Mouse (Mus musculus) lung, adult 2 months (tissue): ENCODE measurements at regions not wholly inside any gene's neighbourhood (a gene's known extent, or its start where the extent isn't known, plus 50 kb on each side); places are given as distances from the start of the nearest gene placed in this dataset.

Experiments used
- DNase-seq: peaks from one replicate; pipeline ENCODE4 v3.0.0; 2022
- H3K4me1 ChIP-seq: fragments of 200-500 bp; 2 replicates; pipeline ENCODE4 v1.6.1; 2011; ENCODE audit warnings: low read length; ENCODE audit not compliant: control insufficient read depth, insufficient read depth
- H3K4me3 ChIP-seq: fragments of 200-500 bp; replicated peaks from 2 replicates; pipeline ENCODE3; 2011; ENCODE audit warnings: low read depth, mild to moderate bottlenecking, control low read depth, low read length; ENCODE audit errors: extremely low read depth
- CTCF ChIP-seq: fragments of 200-500 bp; IDR thresholded peaks from 2 replicates; pipeline ENCODE4 v1.5.1; 2011; ENCODE audit warnings: mild to moderate bottlenecking, low read length, control low read depth; ENCODE audit not compliant: insufficient read depth
- POLR2A ChIP-seq: fragments of 200-500 bp; IDR thresholded peaks from 2 replicates; pipeline ENCODE4 v1.6.1; 2011; ENCODE audit warnings: low read depth, mild to moderate bottlenecking, control low read depth, low read length, borderline replicate concordance; ENCODE audit errors: extremely low read depth
- WGBS: fragments of 180-500 bp; shearing (Covaris S2); methylation state at CpG from one replicate; pipeline ENCODE4 v1.1.7; 2018; 5-methylcytosine and 5-hydroxymethylcytosine counted together

- DNase-seq, result no peak
- 55% methylated on average over 18 of the region's 18 CpGs for WGBS
- no peak for TF ChIP-seq POLR2A
- TF ChIP-seq CTCF, result no peak
Measured at GRCm38 (mm10) chr5:75808551-75809332, 169.5 kb downstream of the Kdr start.

DNA sequence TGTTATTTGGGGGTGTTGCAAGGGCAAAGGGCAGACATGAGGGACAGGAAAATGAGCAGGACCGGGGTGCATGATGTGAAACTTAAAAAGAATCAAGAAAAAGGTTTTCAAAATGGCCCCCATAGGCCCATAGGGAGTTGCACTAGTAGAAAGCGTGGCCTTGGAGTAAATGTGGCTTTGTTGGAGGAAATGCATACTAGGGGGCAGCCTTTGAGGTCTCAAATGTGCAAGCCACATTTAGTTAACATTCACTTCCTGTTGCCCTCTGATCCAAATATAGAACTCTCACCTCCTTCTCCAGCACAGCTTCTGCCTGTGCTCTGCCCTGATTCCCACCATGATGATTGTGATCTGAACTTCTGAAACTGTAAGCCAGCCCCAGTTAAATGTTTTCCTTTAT, 173.2 kb downstream of the Kdr start:
- no peak overlapping the region for H3K4me3 ChIP-seq
- DNase-seq, result no peak
- 84% methylated on average over 2 of the region's 2 CpGs for WGBS
- no peaks in the 10 kb centered on the region for H3K4me1 ChIP-seq
- TF ChIP-seq POLR2A (no peak), CTCF (no peak)

More at GRCm38 (mm10) chr5:75808551-75809332, 169.5 kb downstream of the Kdr start:
- Histone ChIP-seq H3K4me1 (no peaks in the 10 kb centered on the region), H3K4me3 (no peak overlapping the region)

DNA sequence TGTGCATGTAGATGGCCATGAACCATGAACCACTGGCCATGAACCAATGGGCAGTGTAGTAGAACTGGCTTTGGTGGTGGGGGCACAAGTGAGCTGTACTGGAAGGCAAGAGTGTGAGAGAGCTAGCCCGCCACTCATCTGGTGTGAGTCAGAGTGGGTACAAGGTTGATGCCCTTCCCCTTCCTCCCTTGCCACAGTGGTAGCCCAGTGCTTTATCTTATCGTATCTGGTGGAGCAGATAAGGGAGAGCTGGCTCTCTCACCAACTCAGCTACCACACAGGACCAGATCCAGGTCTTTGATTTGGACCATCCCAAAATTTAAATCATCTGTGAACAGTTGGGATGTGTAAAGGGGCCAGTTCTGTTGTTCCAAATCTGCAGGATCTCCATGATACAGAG, 173.9 kb downstream of the Kdr start:
- no peaks in the 10 kb centered on the region for H3K4me1 ChIP-seq
- TF ChIP-seq POLR2A, result no peak
- no peak for TF ChIP-seq CTCF
- 94% methylated on average over 2 of the region's 2 CpGs for WGBS
- no peak for DNase-seq
- no peak overlapping the region for H3K4me3 ChIP-seq

GRCm38 (mm10) chr5:75803012-75803411, 175.2 kb downstream of the Kdr start:
- DNase-seq, result no peak
- no peaks in the 10 kb centered on the region for H3K4me1 ChIP-seq
- no peak overlapping the region for H3K4me3 ChIP-seq
- WGBS, result 92% methylated on average over 2 of the region's 2 CpGs
- TF ChIP-seq POLR2A, result no peak
- TF ChIP-seq CTCF, result no peak

DNA sequence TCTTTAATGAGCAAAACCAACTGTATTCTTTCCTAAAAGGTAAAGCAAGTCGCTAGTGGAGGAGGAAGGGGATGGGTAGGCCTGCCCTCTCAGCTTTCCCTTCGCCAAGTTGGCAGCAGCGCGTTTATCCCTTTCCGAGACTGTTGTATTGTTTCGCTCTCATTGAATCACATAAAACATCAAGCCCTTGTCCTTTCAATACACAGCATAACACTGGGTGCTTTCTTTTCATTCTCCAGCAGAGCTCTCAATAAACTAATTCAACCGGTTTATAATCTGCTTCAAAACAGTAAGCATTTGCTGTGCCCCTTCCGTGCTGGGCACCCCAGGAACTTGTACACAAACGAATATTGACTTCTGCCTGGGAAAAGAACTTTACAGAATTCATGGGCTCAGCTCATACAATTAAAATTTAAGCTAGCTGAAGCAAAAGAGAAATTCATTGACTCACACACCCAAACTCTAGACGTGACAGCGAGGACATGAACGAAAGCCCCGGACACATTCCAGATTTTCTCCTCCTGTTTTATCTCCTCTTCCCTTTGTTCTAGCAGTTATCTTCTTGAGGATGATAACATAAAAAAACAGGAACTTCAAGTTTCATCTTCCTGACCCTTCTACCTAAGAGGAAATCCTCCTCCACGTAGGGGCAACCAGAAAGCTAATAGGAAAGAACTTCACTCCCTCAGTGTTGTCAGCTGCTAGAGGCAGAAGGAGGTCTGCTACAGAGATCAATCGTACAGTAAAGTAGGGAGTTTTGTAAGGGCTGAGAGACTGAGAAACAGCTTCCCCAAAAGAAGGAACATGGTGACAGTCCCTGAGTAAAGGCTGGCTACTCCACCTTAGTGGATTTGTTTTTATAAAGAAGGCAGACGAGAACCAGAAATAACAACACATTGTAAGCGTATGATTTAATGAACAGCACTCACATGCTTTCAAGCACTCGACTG, 177.9 kb downstream of the Kdr start:
- no peaks in the 10 kb centered on the region for H3K4me1 ChIP-seq
- no peak for DNase-seq
- 45% methylated on average over 18 of the region's 18 CpGs for WGBS
- H3K4me3 ChIP-seq, result no peak overlapping the region
- TF ChIP-seq CTCF, result no peak

DNA sequence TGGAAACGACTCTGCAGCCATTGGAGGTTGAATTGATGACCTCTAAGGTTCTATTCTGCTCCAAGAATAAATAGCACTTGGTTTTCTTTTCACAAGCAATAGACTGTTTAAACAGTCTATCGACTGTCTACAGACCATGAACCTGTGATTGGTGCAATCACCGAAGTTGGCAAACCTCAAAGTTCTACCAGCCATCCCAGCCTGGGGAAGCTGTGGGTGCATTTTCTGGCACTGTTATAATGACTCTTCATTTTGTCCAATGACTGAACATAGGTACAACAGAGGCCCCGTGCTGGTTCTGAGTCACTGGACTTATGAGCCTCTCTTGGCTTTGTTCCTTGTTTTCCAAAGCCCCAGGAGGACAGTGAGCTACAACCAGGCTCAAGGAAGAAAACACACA, 178.6 kb downstream of the Kdr start:
- no peak overlapping the region for H3K4me3 ChIP-seq
- no peak for TF ChIP-seq CTCF
- DNase-seq, result no peak
- H3K4me1 ChIP-seq, result no peaks in the 10 kb centered on the region
- WGBS, result 68% methylated on average over 4 of the region's 4 CpGs

- H3K4me1 ChIP-seq, result no peaks in the 10 kb centered on the region
- no peak for DNase-seq
- TF ChIP-seq POLR2A (no peak), CTCF (no peak)
- H3K4me3 ChIP-seq, result no peak overlapping the region
Measured at GRCm38 (mm10) chr5:75793184-75793583, 185.1 kb downstream of the Kdr start.

DNA sequence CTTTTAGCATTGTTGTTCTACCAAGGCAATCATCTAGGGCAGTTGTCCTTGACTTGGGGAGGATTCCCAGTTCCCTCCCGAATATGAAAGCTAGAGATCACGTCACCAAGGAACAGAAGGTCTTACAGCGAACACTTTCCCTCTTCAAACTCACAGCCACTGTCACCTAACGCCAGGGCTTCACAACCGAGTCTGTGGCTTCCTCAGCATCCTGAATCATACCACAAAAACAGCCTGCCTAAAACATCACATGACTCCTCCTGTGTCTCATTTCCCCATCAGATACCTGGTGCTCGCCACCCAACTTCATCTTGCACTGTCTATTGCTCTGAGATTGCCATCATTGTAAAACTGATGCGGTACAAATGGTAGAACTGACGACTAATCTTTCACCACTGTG, 186.5 kb downstream of the Kdr start:
- no peak for TF ChIP-seq POLR2A
- TF ChIP-seq CTCF, result no peak
- no peak for DNase-seq
- Histone ChIP-seq H3K4me3 (no peak overlapping the region), H3K4me1 (no peaks in the 10 kb centered on the region)
- WGBS, result 77% methylated on average over 8 of the region's 8 CpGs

GRCm38 (mm10) chr5:75788087-75788486, 190.2 kb downstream of the Kdr start:
- no peaks in the 10 kb centered on the region for H3K4me1 ChIP-seq
- no peak overlapping the region for H3K4me3 ChIP-seq
- TF ChIP-seq CTCF (no peak), POLR2A (no peak)
- WGBS, result 71% methylated on average over 3 of the region's 3 CpGs
- DNase-seq, result no peak

GRCm38 (mm10) chr5:75786196-75786595, 192.1 kb downstream of the Kdr start:
- Histone ChIP-seq H3K4me3 (no peak overlapping the region), H3K4me1 (no peaks in the 10 kb centered on the region)
- WGBS, result 96% methylated on average over 3 of the region's 3 CpGs
- TF ChIP-seq POLR2A (no peak), CTCF (no peak)
- no peak for DNase-seq
